Comparison of ENCODE assay signal across 11 mouse cellular contexts in genomic region chr3:57604618-57605015, GRCm38 (mm10). TPM values are rescaled to one million over a fixed set of nuclear protein-coding genes. Genes with fewer than 3 reads are reported as not detected.
DNase-seq lines count a peak whose midpoint lies in the region; ATAC-seq and TF ChIP-seq lines count a peak whose summit lies in the region.
"Had no signal": no experiment of that assay in that cellular context is flagged by ENCODE, and none has a peak within 500 bp of the region (broad histone marks: within the 10 kb centered on the region; RNA-seq: fewer than 3 reads in every experiment).

No protein-coding gene starts in this region.

- no peak for TF ChIP-seq EP300 in stomach, postnatal 0 days (optimal IDR thresholded peaks at IDR 0.05)

- no peak overlapping the region for H3K4me2 ChIP-seq in embryonic facial prominence, embryonic 11.5 days (ENCODE audit: low read depth, low read length)
- no peak overlapping the region for H3K4me2 ChIP-seq in lung, embryonic 16.5 days (ENCODE audit: low read depth, low read length)
- no peak overlapping the region for H3K4me2 ChIP-seq in stomach, postnatal 0 days (replicated peaks; ENCODE audit: low read depth)
- H3K4me2 ChIP-seq: liver, embryonic 12.5 days had no signal

- H3K9ac ChIP-seq in embryonic facial prominence, embryonic 11.5 days (replicated peaks; ENCODE audit: low read length), result no peak overlapping the region
- no peak overlapping the region for H3K9ac ChIP-seq in lung, embryonic 16.5 days (ENCODE audit: low read length)
- no peak overlapping the region for H3K9ac ChIP-seq in stomach, postnatal 0 days (ENCODE audit: low read length)
- H3K9ac ChIP-seq: liver, embryonic 12.5 days had no signal

- H3K27ac ChIP-seq in embryonic facial prominence, embryonic 11.5 days (replicated peaks; ENCODE audit: low read depth, low read length), result no peak overlapping the region
- no peak overlapping the region for H3K27ac ChIP-seq in embryonic facial prominence, embryonic 10.5 days (replicated peaks)
- no peak overlapping the region; the same call in 1 of the 2 replicates for H3K27ac ChIP-seq in lung, embryonic 16.5 days (ENCODE audit: low read length)
- no peak overlapping the region for H3K27ac ChIP-seq in stomach, postnatal 0 days (replicated peaks)
- H3K27ac ChIP-seq: liver, embryonic 12.5 days had no signal

- no peaks in the 10 kb centered on the region for H3K4me1 ChIP-seq in embryonic facial prominence, embryonic 11.5 days (ENCODE audit: control insufficient read depth, insufficient read depth, low read length)
- no peaks in the 10 kb centered on the region for H3K4me1 ChIP-seq in embryonic facial prominence, embryonic 10.5 days
- peaks cover 6% of the 10 kb centered on the region; the same call in 1 of the 2 replicates for H3K4me1 ChIP-seq in lung, embryonic 16.5 days (replicated peaks; ENCODE audit: control insufficient read depth, insufficient read depth, low read length)
- H3K4me1 ChIP-seq in stomach, postnatal 0 days (replicated peaks; ENCODE audit: control insufficient read depth, insufficient read depth), result no peaks in the 10 kb centered on the region
- H3K4me1 ChIP-seq: liver, embryonic 12.5 days had no signal

- intact Hi-C loops in heart, postnatal 10 days (cut with DNase I), result loop anchor here (2.0 kb wide), 1 partner anchor 28 kb away; no protein-coding TSS in a partner anchor

- WGBS in embryonic facial prominence, embryonic 11.5 days, result 50% methylated on average over 1 of the region's 1 CpGs
- WGBS in embryonic facial prominence, embryonic 10.5 days, result 62% methylated on average over 1 of the region's 1 CpGs
- WGBS in lung, embryonic 16.5 days, result 29% methylated on average over 1 of the region's 1 CpGs
- 33% methylated on average over 1 of the region's 1 CpGs for WGBS in stomach, postnatal 0 days

- peak; percentile 7 for DNase-seq in embryonic facial prominence, embryonic 11.5 days (ENCODE audit: low spot score)
- DNase-seq in embryonic facial prominence, embryonic 10.5 days (ENCODE audit: low spot score), result no peak
- no peak for DNase-seq in lung, postnatal 10 days
- DNase-seq in heart, postnatal 10 days, result peak; percentile 55 to 59
- no peak for DNase-seq in stomach, postnatal 0 days (ENCODE audit: low spot score)
- DNase-seq in left cerebral cortex, adult 9 months (ENCODE audit: low spot score in 2 of 2), result no peak
- DNase-seq in frontal cortex, postnatal 14 days (ENCODE audit: low spot score in 2 of 2), result no peak
- DNase-seq: kidney, postnatal 4 days had no signal

- H3K9me3 ChIP-seq in embryonic facial prominence, embryonic 11.5 days (replicated peaks; ENCODE audit: control insufficient read depth, low read length), result no peaks in the 10 kb centered on the region
- no peaks in the 10 kb centered on the region for H3K9me3 ChIP-seq in embryonic facial prominence, embryonic 10.5 days
- no peaks in the 10 kb centered on the region for H3K9me3 ChIP-seq in lung, embryonic 16.5 days (ENCODE audit: control insufficient read depth, low read length)
- H3K9me3 ChIP-seq in stomach, postnatal 0 days (ENCODE audit: control insufficient read depth, low read length), result no peaks in the 10 kb centered on the region
- H3K9me3 ChIP-seq: liver, embryonic 12.5 days had no signal

- H3K4me3 ChIP-seq in embryonic facial prominence, embryonic 11.5 days (ENCODE audit: low read depth, low read length), result no peak overlapping the region
- H3K4me3 ChIP-seq in embryonic facial prominence, embryonic 10.5 days, result no peak overlapping the region
- no peak overlapping the region for H3K4me3 ChIP-seq in lung, embryonic 16.5 days (ENCODE audit: low read length)
- no peak overlapping the region for H3K4me3 ChIP-seq in stomach, postnatal 0 days (ENCODE audit: low read depth, low read length)
- H3K4me3 ChIP-seq: erythroblast, embryonic 14.5 days; liver, embryonic 12.5 days had no signal

- no peaks in the 10 kb centered on the region for H3K36me3 ChIP-seq in embryonic facial prominence, embryonic 11.5 days (replicated peaks; ENCODE audit: control insufficient read depth, insufficient read depth, low read depth, low read length)
- H3K36me3 ChIP-seq in embryonic facial prominence, embryonic 10.5 days (replicated peaks), result no peaks in the 10 kb centered on the region
- no peaks in the 10 kb centered on the region for H3K36me3 ChIP-seq in lung, embryonic 16.5 days (ENCODE audit: control insufficient read depth, insufficient read depth, low read length)
- H3K36me3 ChIP-seq in stomach, postnatal 0 days (ENCODE audit: control insufficient read depth, insufficient read depth, low read length), result no peaks in the 10 kb centered on the region
- H3K36me3 ChIP-seq: liver, embryonic 12.5 days had no signal

- no peak for TF ChIP-seq CTCF in stomach, postnatal 0 days (IDR thresholded peaks at IDR 0.05; ENCODE audit: low read depth)

- no peak for ATAC-seq in embryonic facial prominence, embryonic 11.5 days (replicated peaks; ENCODE audit: insufficient number of reproducible peaks, low FRiP score, low TSS enrichment, low read depth)
- ATAC-seq in lung, embryonic 16.5 days (ENCODE audit: low read depth), result peak; percentile 89
- ATAC-seq in stomach, postnatal 0 days (ENCODE audit: low FRiP score, low TSS enrichment), result peak; percentile 60; the same call in 1 of the 2 replicates
- ATAC-seq: liver, embryonic 12.5 days had no signal

- H3K27me3 ChIP-seq in embryonic facial prominence, embryonic 11.5 days (ENCODE audit: control insufficient read depth, insufficient read depth, low read length), result no peaks in the 10 kb centered on the region
- no peaks in the 10 kb centered on the region for H3K27me3 ChIP-seq in embryonic facial prominence, embryonic 10.5 days (replicated peaks; ENCODE audit: low read depth, poor library complexity, severe bottlenecking)
- H3K27me3 ChIP-seq in lung, embryonic 16.5 days (ENCODE audit: control insufficient read depth, insufficient read depth, low read depth, low read length), result no peaks in the 10 kb centered on the region
- no peaks in the 10 kb centered on the region for H3K27me3 ChIP-seq in stomach, postnatal 0 days (ENCODE audit: control insufficient read depth, insufficient read depth, low read length)
- H3K27me3 ChIP-seq: liver, embryonic 12.5 days had no signal

RNA-seq across cellular contexts. Expression of gene Wwtr1, which starts 28.9 kb away (rescaled TPM):
- 10.4 and 11.7 TPM in 2 replicates for polyA plus RNA-seq in embryonic facial prominence, embryonic 11.5 days (2014; fragmentation: Nextera tagmentation; extraction: Ambion mirVana)
- 10.5 and 11.9 TPM in 2 replicates for polyA plus RNA-seq in embryonic facial prominence, embryonic 10.5 days (2016; fragmentation: Nextera tagmentation; extraction: Ambion mirVana)
- polyA plus RNA-seq in lung, embryonic 16.5 days (2015; fragmentation: Nextera tagmentation; extraction: Ambion mirVana), result 27.5 and 29.9 TPM in 2 replicates
- total RNA-seq in heart, postnatal 10 days (2021), result 10 to 100 TPM; 81.0 to 83.0 TPM
- 20.7 and 21.0 TPM in 2 replicates for polyA plus RNA-seq in stomach, postnatal 0 days (2015; fragmentation: Nextera tagmentation; extraction: Ambion mirVana)
- polyA plus RNA-seq: erythroblast, embryonic 14.5 days had no signal

RNA-seq across cellular contexts. Expression of gene Commd2, which starts 46.9 kb away (rescaled TPM):
- polyA plus RNA-seq in embryonic facial prominence, embryonic 11.5 days (2014; fragmentation: Nextera tagmentation; extraction: Ambion mirVana), result 97.8 and 102 TPM in 2 replicates
- 96.5 and 99.4 TPM in 2 replicates for polyA plus RNA-seq in embryonic facial prominence, embryonic 10.5 days (2016; fragmentation: Nextera tagmentation; extraction: Ambion mirVana)
- 91.1 and 96.8 TPM in 2 replicates for polyA plus RNA-seq in lung, embryonic 16.5 days (2015; fragmentation: Nextera tagmentation; extraction: Ambion mirVana)
- 10 to 100 TPM; 17.9 to 19.9 TPM for total RNA-seq in heart, postnatal 10 days (2021)
- polyA plus RNA-seq in stomach, postnatal 0 days (2015; fragmentation: Nextera tagmentation; extraction: Ambion mirVana), result 71.6 and 79.2 TPM in 2 replicates

Comparison
In these comparisons a context has a peak if more than half of its experiments do, and no peak if none do; other contexts are left out.
1. DNase-seq: peak in embryonic facial prominence, embryonic 11.5 days (single experiment) and heart, postnatal 10 days (2 of 2); none in embryonic facial prominence, embryonic 10.5 days (single experiment), lung, postnatal 10 days (single experiment), stomach, postnatal 0 days (single experiment), left cerebral cortex, adult 9 months (0 of 2) and frontal cortex, postnatal 14 days (0 of 2).